Mouse (Mus musculus) olfactory bulb, adult 2 months (tissue): ENCODE data around the gene Cop1.

ENCODE experiments used
- CTCF ChIP-seq: fragments of 200-500 bp; IDR thresholded peaks from 2 replicates; pipeline ENCODE4 v1.5.1; 2012; ENCODE audit warnings: low read depth, mild to moderate bottlenecking, low read length, moderate library complexity; ENCODE audit not compliant: insufficient read depth
- POLR2A ChIP-seq: fragments of 200-500 bp; IDR thresholded peaks from 2 replicates; pipeline ENCODE4 v1.6.1; 2012; ENCODE audit warnings: mild to moderate bottlenecking, low read depth, low read length, moderate library complexity; ENCODE audit not compliant: insufficient read depth

DNA sequence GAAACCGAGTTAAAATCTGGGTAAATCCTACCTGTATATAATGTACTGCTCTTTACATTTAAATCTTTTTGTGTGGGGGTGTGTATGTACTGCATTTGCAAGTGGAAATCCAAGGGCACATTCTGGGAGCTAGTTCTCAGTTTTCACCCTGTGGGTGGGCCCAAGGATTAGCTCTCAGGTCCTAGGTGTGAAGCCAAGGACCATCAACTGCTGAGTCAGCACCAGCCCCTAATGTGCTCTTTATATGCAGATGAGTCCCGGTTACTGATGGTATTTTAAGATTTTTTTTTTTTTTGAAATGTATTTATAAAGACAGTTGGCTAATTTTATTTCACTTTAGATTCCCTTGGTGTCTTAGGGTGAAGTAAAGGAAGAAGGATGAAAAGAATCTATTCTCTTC is 110.2 kb downstream of the Cop1 start:
- TF ChIP-seq CTCF (no peak), POLR2A (no peak)
